Mouse (Mus musculus) stomach, embryonic 15.5 days (tissue): Measurements from ENCODE around the gene Akap8. TPM values are rescaled to one million over a fixed set of nuclear protein-coding genes. Genes with fewer than 3 reads are reported as not detected.
A peak's percentile ranks its signal among the peaks of the same experiment; 100 is the strongest.

Experiments
- ATAC-seq: fragments of 200-750 bp; cut with Nextera tagmentation; 2 replicates; pipeline ENCODE4 v1.8.0; 2017; ENCODE audit warnings: low read depth, moderate number of reproducible peaks, moderate TSS enrichment; ENCODE audit not compliant: insufficient read depth, low FRiP score
- H3K27ac ChIP-seq: fragments of 300-500 bp; sonication (generic); 2 replicates; pipeline ENCODE4 v1.5.1; 2015; ENCODE audit warnings: mild to moderate bottlenecking, inconsistent platforms
- H3K27me3 ChIP-seq: fragments of 300-500 bp; sonication (generic); replicated peaks from 2 replicates; pipeline ENCODE4 v1.6.1; 2015; ENCODE audit warnings: inconsistent platforms
- H3K36me3 ChIP-seq: fragments of 300-500 bp; sonication (generic); 2 replicates; pipeline ENCODE4 v1.6.1; 2015; ENCODE audit warnings: inconsistent platforms
- H3K4me1 ChIP-seq: fragments of 300-500 bp; sonication (generic); 2 replicates; pipeline ENCODE4 v1.6.1; 2015; ENCODE audit warnings: inconsistent platforms
- H3K4me2 ChIP-seq: fragments of 300-500 bp; sonication (generic); 2 replicates; pipeline ENCODE4 v1.6.1; 2015; ENCODE audit warnings: mild to moderate bottlenecking, inconsistent platforms
- H3K4me3 ChIP-seq: fragments of 300-500 bp; sonication (generic); replicated peaks from 2 replicates; pipeline ENCODE4 v1.5.1; 2015; ENCODE audit warnings: inconsistent platforms
- H3K9ac ChIP-seq: fragments of 300-500 bp; sonication (generic); 2 replicates; pipeline ENCODE4 v1.6.1; 2015; ENCODE audit warnings: inconsistent platforms
- H3K9me3 ChIP-seq: fragments of 300-500 bp; sonication (generic); 2 replicates; pipeline ENCODE4 v1.6.1; 2016; ENCODE audit warnings: inconsistent platforms
- WGBS: fragments of 180-500 bp; shearing (Covaris S2); methylation state at CpG from one replicate; pipeline ENCODE4 v1.1.7; 2015; 5-methylcytosine and 5-hydroxymethylcytosine counted together
- polyA plus RNA-seq: library from polyadenylated mRNA; unstranded; fragments of >200 nt; fragmentation: Nextera tagmentation; extraction: Ambion mirVana; gene quantifications from 2 replicates; pipeline ENCODE4 v1.2.1, GENCODE M21; 2015

Gene Akap8
- polyA plus RNA-seq, 1 experiment from 2014 or later = 86.1 TPM

DNA sequence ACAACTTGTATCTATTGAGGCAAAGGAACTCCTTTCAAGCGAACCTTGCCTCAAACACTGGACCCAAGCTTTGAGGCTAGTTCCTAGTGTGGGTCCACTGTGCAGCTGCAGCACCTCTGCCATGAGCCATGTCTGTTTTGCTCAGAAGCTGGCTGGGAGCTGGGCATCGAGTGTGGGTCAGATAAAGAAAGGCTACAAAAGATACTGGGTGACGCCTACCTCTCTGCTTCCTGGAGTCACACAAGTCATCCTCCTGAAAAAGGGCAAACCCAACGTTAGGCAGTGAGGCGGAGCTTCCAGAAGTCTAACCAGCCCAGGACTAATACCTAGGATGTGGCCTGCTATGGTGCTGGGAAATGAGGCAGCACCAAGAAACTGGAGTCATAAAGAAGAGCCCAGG, 7.1 kb downstream of the Akap8 start:
- Histone ChIP-seq H3K4me2 (no peak overlapping the region), H3K4me3 (no peak overlapping the region), H3K9ac (no peak overlapping the region), H3K36me3 (peaks cover 86% of the 10 kb centered on the region), H3K27ac (no peak overlapping the region), H3K27me3 (no peaks in the 10 kb centered on the region), H3K4me1 (peaks cover 2% of the 10 kb centered on the region; the same call in 1 of the 2 replicates), H3K9me3 (no peaks in the 10 kb centered on the region)
- no peak for ATAC-seq
- WGBS = 75% methylated on average over 5 of the region's 5 CpGs

DNA sequence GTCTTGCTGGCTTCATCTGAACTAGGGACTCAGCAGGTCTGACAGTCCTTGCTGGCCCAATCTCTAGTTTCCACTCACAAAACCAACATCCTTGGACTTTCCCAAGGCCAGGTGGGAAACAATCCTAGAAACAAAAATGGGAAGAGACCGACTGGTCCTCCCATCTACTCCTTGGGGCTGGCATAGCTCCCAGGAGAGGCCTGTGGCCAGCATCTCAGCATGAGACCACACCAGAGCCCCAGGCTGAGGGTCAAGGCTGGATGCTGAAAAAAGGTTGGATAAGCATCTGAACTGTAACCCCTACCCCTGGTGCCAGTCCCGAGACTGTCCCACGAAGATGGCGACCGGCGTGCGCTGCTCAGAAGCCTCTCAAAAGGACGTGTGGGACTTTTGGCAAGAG, 8.2 kb downstream of the Akap8 start:
- Histone ChIP-seq H3K27me3 (no peaks in the 10 kb centered on the region), H3K4me2 (no peak overlapping the region), H3K4me1 (no peaks in the 10 kb centered on the region), H3K36me3 (peaks cover 85% of the 10 kb centered on the region), H3K27ac (no peak overlapping the region), H3K4me3 (no peak overlapping the region), H3K9ac (no peak overlapping the region), H3K9me3 (no peaks in the 10 kb centered on the region)
- ATAC-seq = no peak
- WGBS = 91% methylated on average over 8 of the region's 8 CpGs

DNA sequence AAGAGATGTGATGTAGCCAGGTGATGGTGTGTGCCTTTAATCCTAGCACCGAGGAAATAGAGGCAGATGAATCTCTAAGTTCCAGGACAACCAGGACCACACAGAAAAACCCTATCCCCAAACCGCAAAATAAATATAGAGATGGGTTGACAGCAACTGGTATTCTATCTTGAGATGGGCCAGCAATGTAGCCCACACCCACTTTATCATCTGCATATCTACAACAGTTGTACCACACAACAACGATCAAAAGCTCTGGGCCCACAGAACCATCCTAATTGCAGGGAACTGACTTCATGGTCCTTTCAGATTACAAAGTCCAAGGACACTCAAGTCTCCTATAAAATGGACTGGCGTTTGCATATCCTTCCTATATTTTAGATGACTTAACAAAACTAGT, 13.1 kb downstream of the Akap8 start:
- 87% methylated on average over 4 of the region's 4 CpGs for WGBS
- Histone ChIP-seq H3K27ac (no peak overlapping the region), H3K9ac (no peak overlapping the region), H3K36me3 (peaks cover 64% of the 10 kb centered on the region), H3K4me1 (no peaks in the 10 kb centered on the region), H3K4me2 (no peak overlapping the region), H3K9me3 (no peaks in the 10 kb centered on the region), H3K4me3 (no peak overlapping the region), H3K27me3 (no peaks in the 10 kb centered on the region)
- ATAC-seq = no peak

DNA sequence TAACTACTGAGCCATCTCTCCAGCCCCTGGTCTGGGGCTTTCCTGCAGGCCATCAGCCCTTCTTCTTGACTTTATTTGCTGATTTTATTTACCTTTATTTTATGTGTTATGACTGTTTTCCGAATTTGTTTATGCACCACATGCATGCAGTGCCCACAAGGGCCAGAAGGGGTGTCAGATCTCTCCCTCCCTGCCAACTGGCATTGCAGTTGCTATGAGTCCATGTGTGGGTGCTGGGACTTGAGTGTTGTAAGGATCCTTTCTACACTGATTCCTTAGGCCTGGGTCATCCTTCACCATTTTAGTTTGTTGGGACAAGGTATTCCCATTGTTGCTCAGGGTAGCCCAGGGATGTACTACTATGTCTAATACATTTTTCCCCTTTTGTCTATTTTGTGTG, 22.9 kb downstream of the Akap8 start:
- Histone ChIP-seq H3K4me3 (no peak overlapping the region), H3K4me2 (no peak overlapping the region), H3K27me3 (no peaks in the 10 kb centered on the region), H3K36me3 (no peaks in the 10 kb centered on the region), H3K9ac (no peak overlapping the region), H3K27ac (no peak overlapping the region), H3K9me3 (no peaks in the 10 kb centered on the region), H3K4me1 (no peaks in the 10 kb centered on the region)
- WGBS = 87% methylated on average over 1 of the region's 1 CpGs
- ATAC-seq = no peak

DNA sequence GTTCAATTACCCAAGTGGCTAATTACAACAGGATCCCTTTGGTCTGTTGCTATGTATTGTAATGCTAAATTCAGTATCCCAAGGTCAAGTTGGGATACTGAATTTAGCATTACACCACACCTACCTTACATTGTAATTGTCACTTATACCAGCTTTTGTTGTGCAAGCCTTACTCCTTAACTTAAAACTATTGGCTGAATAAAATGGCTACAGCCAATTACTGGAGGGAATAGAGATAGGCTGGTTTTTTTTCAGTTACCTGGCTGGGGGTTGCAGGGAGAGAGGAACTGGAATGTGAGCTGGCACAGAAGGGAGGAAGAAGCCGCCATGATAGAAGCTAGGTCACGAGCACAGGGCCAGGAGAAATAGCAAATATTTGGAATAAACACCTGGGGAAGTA, 25.1 kb downstream of the Akap8 start:
- Histone ChIP-seq H3K9ac (no peak overlapping the region), H3K9me3 (no peaks in the 10 kb centered on the region), H3K27me3 (no peaks in the 10 kb centered on the region), H3K4me1 (no peaks in the 10 kb centered on the region), H3K36me3 (no peaks in the 10 kb centered on the region), H3K4me3 (no peak overlapping the region), H3K27ac (no peak overlapping the region), H3K4me2 (no peak overlapping the region)
- no peak for ATAC-seq
- WGBS = 73% methylated on average over 2 of the region's 2 CpGs

DNA sequence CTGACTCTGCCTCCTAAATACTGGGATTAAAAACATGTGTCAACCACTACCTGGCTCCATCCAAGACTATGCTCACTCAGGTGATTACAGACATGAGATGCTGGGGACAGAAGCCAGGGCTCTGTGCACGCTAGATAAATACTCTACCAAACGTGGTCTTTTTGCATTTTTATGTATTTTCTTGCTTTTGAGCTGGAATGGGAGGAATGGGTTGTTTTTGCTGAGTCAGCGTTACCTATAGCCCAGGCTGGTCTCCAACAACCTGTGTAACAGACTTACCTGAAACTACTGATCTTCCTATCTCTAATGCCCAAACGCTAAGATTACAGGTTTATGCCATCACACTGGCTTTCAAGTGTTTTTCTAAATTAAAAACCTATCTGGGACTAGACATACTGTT, 25.9 kb downstream of the Akap8 start:
- no peak overlapping the region for H3K9ac ChIP-seq
- no peaks in the 10 kb centered on the region for H3K36me3 ChIP-seq
- WGBS = 79% methylated on average over 4 of the region's 4 CpGs
- H3K9me3 ChIP-seq = no peaks in the 10 kb centered on the region
- H3K27me3 ChIP-seq = no peaks in the 10 kb centered on the region
- H3K4me2 ChIP-seq = no peak overlapping the region
- no peak overlapping the region for H3K4me3 ChIP-seq
- no peak overlapping the region for H3K27ac ChIP-seq
- no peaks in the 10 kb centered on the region for H3K4me1 ChIP-seq
- ATAC-seq = no peak

DNA sequence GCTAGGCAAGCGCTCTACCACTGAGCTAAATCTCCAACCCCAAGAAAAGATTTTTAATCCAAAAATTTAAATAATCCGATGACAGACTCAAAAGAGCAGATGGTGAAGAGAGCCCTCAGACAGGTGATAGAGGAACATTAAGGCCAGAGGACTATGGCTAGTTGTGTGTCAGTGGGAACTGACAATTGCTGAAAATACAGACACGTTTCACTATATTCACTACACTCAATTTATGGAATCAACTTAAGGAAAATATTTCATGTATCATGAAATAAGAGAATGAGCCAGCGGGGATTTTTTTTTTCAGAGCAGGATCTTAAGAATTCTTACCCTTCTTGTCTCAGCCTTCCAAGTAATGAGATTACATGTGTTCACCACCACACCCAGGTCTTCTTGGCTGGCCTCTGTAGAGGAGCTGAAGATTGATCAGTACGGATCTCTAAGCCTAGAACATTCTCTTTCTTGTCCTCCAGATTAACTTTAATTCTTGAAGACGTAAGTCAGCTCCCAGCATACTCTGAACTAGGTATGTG, 35.8 kb downstream of the Akap8 start:
- WGBS = 44% methylated on average over 6 of the region's 6 CpGs
- peaks cover 11% of the 10 kb centered on the region for H3K4me1 ChIP-seq
- peak overlapping the region; percentile 100 for H3K27ac ChIP-seq
- no peaks in the 10 kb centered on the region for H3K9me3 ChIP-seq
- H3K4me2 ChIP-seq = peak overlapping the region; percentile 54
- no peaks in the 10 kb centered on the region for H3K27me3 ChIP-seq
- H3K9ac ChIP-seq = peak overlapping the region; percentile 99
- peak overlapping the region; percentile 99 for H3K4me3 ChIP-seq
- no peak for ATAC-seq
- no peaks in the 10 kb centered on the region for H3K36me3 ChIP-seq

DNA sequence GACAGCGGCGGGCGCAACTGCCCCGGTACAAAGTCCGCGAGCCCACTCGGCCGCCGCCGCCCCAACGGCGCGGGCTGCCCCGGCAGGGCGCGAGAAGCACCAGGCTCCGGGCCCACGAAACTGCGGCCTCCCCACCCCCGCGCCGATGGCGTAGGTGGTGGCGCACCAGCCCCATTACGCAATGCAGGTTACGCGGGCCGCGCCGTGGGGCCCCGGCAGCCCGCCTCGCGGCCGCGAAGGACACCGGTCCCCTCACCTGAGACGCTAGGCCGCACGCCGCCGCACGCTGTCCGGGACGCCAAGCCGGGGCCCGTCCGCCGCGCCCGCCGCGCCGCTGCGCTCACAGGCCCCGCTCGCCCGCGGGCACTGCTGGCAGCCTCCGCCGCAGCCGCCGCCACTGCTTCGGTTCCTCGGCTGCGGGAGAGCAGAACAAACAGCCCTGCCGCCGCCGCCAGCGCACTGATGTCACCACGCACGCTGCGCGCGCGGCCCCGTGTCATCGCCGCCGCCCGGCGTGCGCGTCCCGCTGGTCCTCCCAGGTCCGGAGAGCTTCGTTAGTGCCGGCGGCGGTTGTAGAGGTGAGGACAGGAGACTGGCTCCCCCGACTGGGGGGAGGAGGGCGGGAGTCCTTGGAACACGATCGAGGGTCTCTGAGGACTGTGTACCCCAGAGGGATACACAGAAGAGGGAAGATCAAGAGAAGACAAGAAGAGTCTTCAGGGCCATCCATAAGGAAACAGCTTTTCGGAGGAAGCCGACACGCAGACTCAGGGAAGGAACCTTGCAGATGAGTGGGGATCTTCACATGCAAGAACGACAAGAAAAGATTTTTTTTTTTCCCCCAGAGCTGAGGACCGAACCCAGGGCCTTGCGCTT, 36.5 kb downstream of the Akap8 start, which contains the start of gene Brd4:
TSS of gene Brd4 (minus strand) at position 461 of the 876 bp plus-strand sequence.
- H3K27me3 ChIP-seq = no peaks in the 10 kb centered on the region
- peak within 1 kb of the TSS; percentile 100 for H3K27ac ChIP-seq
- peaks cover 11% of the 10 kb centered on the region for H3K4me1 ChIP-seq
- peak within 1 kb of the TSS; percentile 99 for H3K4me3 ChIP-seq
- ATAC-seq = peak; percentile 92
- peak within 1 kb of the TSS; percentile 99 for H3K9ac ChIP-seq
- peak within 1 kb of the TSS; percentile 64 for H3K4me2 ChIP-seq
- H3K9me3 ChIP-seq = no peaks in the 10 kb centered on the region
- WGBS = under 1% methylated on average over 70 of the region's 100 CpGs
- no peaks in the 10 kb centered on the region for H3K36me3 ChIP-seq

DNA sequence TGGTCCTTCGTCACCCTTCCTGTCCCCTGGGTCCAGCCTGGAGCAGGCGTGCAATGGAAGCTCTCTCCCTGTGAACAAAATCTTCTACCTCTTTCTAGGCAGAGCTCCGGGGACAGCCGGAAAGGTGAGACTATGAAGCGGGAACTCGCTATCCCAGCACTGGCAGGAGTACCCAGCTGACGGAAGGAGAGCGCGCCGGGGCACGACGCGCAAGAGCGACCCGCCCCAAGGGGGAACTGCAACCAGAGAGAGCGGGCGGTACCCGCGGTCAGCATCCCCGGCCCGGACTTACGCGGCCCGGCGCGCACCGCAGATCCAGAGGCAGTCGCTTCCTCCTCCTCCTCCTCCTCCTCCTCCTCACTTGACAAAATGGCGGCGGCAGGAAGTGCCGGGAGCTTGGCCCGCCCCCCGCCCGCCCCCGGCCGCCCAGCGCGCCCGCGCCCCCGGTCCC, 37.2 kb downstream of the Akap8 start:
- Histone ChIP-seq H3K4me1 (peaks cover 11% of the 10 kb centered on the region), H3K9ac (peak overlapping the region; percentile 99), H3K36me3 (no peaks in the 10 kb centered on the region), H3K4me2 (peak overlapping the region; percentile 64), H3K27ac (peak overlapping the region; percentile 100), H3K4me3 (peak overlapping the region; percentile 99), H3K27me3 (no peaks in the 10 kb centered on the region), H3K9me3 (no peaks in the 10 kb centered on the region)
- peak; percentile 72 for ATAC-seq
- WGBS = under 1% methylated on average over 27 of the region's 41 CpGs

DNA sequence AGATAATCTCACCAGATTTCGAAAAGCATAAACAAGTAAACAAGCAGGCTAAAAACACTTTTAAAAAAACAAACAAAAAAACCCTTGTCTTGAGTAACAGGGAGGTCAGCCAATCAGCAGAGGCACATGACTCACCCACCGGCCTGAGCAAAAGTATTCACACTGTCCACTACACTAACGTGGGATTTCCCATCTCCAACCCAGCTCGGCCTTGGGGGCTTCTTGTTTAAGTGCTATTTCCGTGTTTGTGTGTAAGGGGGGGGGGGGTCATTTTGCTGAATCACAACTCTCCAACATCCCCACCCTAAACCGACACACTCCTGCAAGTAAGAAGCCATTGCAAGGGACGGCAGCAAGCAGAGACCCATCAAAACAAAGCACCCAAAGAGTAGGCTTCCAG, 37.7 kb downstream of the Akap8 start:
- peak overlapping the region; percentile 100 for H3K27ac ChIP-seq
- 5% methylated on average over 7 of the region's 7 CpGs for WGBS
- peaks cover 11% of the 10 kb centered on the region for H3K4me1 ChIP-seq
- H3K4me3 ChIP-seq = peak overlapping the region; percentile 99
- ATAC-seq = no peak; the same call in 1 of the 2 replicates
- H3K9ac ChIP-seq = peak overlapping the region; percentile 99
- no peaks in the 10 kb centered on the region for H3K36me3 ChIP-seq
- H3K4me2 ChIP-seq = peak overlapping the region; percentile 64
- no peaks in the 10 kb centered on the region for H3K27me3 ChIP-seq
- H3K9me3 ChIP-seq = no peaks in the 10 kb centered on the region

DNA sequence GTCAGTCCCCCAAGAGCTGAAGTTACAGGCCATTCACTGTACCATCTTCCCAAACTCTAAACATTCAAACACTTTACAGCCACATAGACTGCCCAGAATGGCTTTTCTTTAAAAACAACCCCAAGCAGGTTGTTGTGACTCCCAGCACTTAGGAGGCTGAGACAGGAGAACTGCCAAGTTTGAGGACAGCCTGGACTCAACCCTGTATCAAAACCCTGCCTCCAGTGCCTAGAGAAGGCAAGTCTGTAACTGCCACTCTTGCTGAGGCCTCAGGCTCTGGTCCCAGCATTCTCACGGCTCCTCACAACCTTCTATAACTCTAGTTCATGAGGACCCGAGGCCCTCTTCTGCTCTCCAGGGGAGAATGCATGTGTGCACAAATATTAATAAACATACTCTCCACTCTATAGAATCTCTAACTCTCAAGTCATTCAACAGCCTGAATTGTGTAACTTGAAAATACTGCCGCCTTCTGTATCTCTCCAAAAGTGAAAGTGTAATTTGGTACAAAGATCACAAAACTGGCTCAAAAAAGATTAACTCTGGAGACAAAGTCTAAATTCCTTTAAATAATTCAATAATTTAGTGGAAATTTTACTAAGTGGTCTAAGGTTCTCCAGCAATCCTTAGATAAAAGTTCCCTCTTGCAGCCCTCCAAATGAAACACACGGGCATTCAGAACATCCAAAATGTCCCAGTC, 39.3 kb downstream of the Akap8 start:
- Histone ChIP-seq H3K27me3 (no peaks in the 10 kb centered on the region), H3K4me3 (no peak overlapping the region), H3K9ac (no peak overlapping the region), H3K9me3 (no peaks in the 10 kb centered on the region), H3K36me3 (no peaks in the 10 kb centered on the region), H3K4me1 (peaks cover 11% of the 10 kb centered on the region), H3K4me2 (no peak overlapping the region), H3K27ac (no peak overlapping the region)
- 62% methylated on average over 4 of the region's 4 CpGs for WGBS
- no peak for ATAC-seq

DNA sequence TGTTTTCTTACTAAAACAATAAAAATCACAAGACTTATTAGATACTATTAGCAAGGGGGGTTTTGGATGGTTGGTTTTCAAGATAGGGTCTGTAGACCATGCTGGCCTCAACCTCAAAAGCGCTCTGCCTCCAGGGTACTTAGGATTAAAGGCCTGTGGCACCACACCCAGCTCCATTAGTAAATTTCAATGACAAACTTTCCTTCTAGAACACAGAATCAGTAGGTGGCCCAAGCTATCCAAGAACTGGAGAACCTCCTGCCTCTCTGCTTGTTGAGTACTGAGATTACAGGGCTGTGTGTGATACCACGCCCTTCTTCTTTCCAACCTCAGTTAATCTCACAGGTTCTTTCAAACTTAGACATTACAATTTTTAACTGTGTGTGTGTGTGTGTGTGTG, 39.9 kb downstream of the Akap8 start:
- Histone ChIP-seq H3K4me2 (no peak overlapping the region), H3K4me3 (no peak overlapping the region), H3K27ac (no peak overlapping the region), H3K9ac (no peak overlapping the region), H3K27me3 (no peaks in the 10 kb centered on the region), H3K36me3 (no peaks in the 10 kb centered on the region), H3K9me3 (no peaks in the 10 kb centered on the region), H3K4me1 (peaks cover 11% of the 10 kb centered on the region)
- ATAC-seq = no peak
- WGBS = 91% methylated on average over 2 of the region's 2 CpGs
